Mouse (Mus musculus) liver, adult 2 months (tissue): ENCODE results near the gene Rfx1. TPM values are rescaled to one million over a fixed set of nuclear protein-coding genes. Genes with fewer than 3 reads are reported as not detected.

Source experiments
- DNase-seq: peaks from one replicate; pipeline ENCODE4 v3.0.0-alpha.2; 2011; ENCODE audit warnings: low read depth, low spot score; ENCODE audit errors: extremely low read depth
- H3K27ac ChIP-seq: fragments of 200-500 bp; replicated peaks from 2 replicates; pipeline ENCODE4 v1.5.1; 2012; ENCODE audit warnings: low read depth, mild to moderate bottlenecking, control low read depth, inconsistent platforms, low read length; ENCODE audit not compliant: insufficient read depth
- H3K27me3 ChIP-seq: fragments of 200-500 bp; 2 replicates; pipeline ENCODE4 v1.6.1; 2012; ENCODE audit warnings: mild to moderate bottlenecking, moderate library complexity, low read length, inconsistent platforms; ENCODE audit not compliant: control insufficient read depth, insufficient read depth
- H3K36me3 ChIP-seq: fragments of 200-500 bp; 2 replicates; pipeline ENCODE4 v1.6.1; 2012; ENCODE audit warnings: low read length, inconsistent platforms; ENCODE audit not compliant: control insufficient read depth, insufficient read depth
- H3K4me1 ChIP-seq: fragments of 200-500 bp; 2 replicates; pipeline ENCODE4 v1.6.1; 2011; ENCODE audit warnings: low read length; ENCODE audit not compliant: control insufficient read depth, insufficient read depth
- H3K4me3 ChIP-seq: fragments of 200-500 bp; 2 replicates; pipeline ENCODE4 v1.5.1; 2011; ENCODE audit warnings: low read depth, mild to moderate bottlenecking, control low read depth, low read length, moderate library complexity; ENCODE audit not compliant: insufficient read depth
- H3K79me2 ChIP-seq: fragments of 200-500 bp; 2 replicates; pipeline ENCODE4 v1.6.1; 2012; ENCODE audit warnings: inconsistent platforms, mild to moderate bottlenecking, low read length, moderate library complexity; ENCODE audit not compliant: control insufficient read depth, insufficient read depth
- H3K9ac ChIP-seq: fragments of 200-500 bp; 2 replicates; pipeline ENCODE4 v1.6.1; 2012; ENCODE audit warnings: low read depth, mild to moderate bottlenecking, control low read depth, inconsistent platforms, low read length
- CTCF ChIP-seq: fragments of 200-500 bp; IDR thresholded peaks from 2 replicates; pipeline ENCODE4 v1.5.1; 2011; ENCODE audit warnings: low read depth, low read length, control low read depth
- POLR2A ChIP-seq: fragments of 200-500 bp; IDR thresholded peaks from 2 replicates; pipeline ENCODE4 v1.6.1; 2011; ENCODE audit warnings: low read length, control low read depth; ENCODE audit not compliant: insufficient read depth; ENCODE audit errors: extremely low read depth
- WGBS: fragments of 180-500 bp; shearing (Covaris S2); methylation state at CpG from one replicate; pipeline ENCODE4 v1.1.7; 2018; 5-methylcytosine and 5-hydroxymethylcytosine counted together
- polyA plus RNA-seq: library from polyadenylated mRNA; depleted of rRNA; stranded (reverse); fragments of >200 nt; gene quantifications from 2 replicates; pipeline ENCODE4 v1.2.3, GENCODE M21; 2012; rRNA removed
- total RNA-seq: library from RNA; depleted of rRNA; stranded (reverse); fragments of >200 nt; gene quantifications from 2 replicates; pipeline ENCODE4 v1.2.3, GENCODE M21; 2014; rRNA removed

The Rfx1 gene
- total RNA-seq, result 1.8 and 2.6 TPM in 2 replicates
- 6.4 and 8.3 TPM in 2 replicates for polyA plus RNA-seq

DNA sequence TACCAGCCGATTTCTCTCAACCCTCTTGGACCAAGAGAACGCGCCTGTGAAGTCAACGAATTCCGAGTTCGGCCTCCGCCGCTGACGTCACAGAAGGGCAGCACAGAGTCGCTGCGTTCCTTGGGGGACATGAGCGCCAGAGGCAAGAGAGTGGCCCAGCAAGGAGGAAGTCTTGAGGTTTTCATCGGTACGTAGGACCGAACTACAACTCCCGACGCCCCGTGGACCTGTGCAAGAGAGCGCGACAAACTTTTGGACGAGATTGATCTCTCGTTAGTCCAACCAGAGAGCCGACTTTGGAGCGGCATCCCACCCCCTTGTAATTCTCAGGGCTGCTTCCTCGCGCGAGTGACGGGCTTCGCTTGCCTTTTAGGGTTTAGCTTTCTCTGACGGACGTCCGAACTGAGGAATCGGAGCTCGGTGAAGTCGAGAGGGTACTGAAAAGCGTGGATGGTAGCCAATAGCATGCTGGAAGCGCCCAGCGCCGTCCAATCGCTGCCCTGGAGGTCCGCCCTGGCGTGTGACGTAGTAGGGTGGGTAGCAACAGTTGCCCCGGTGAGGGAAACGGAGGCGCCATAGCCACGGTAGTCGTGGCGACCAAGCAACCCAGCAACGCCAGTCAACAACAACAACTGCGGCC is at the start of gene Rfx1:
Rfx1 (plus strand) TSS at position 544 of the 640 bp plus-strand sequence.
- Histone ChIP-seq H3K36me3 (no peaks in the 10 kb centered on the region), H3K79me2 (peaks cover 8% of the 10 kb centered on the region; the same call in 1 of the 2 replicates), H3K27me3 (no peaks in the 10 kb centered on the region), H3K4me3 (peak within 1 kb of the TSS; percentile 69), H3K27ac (peak within 1 kb of the TSS; percentile 65), H3K9ac (peak within 1 kb of the TSS; percentile 70), H3K4me1 (peaks cover 35% of the 10 kb centered on the region)
- no peak for TF ChIP-seq CTCF
- TF ChIP-seq POLR2A, result peak; percentile 52; the same call in 1 of the 2 replicates
- WGBS, result under 1% methylated on average over 51 of the region's 51 CpGs
- DNase-seq, result peak; percentile 100

DNA sequence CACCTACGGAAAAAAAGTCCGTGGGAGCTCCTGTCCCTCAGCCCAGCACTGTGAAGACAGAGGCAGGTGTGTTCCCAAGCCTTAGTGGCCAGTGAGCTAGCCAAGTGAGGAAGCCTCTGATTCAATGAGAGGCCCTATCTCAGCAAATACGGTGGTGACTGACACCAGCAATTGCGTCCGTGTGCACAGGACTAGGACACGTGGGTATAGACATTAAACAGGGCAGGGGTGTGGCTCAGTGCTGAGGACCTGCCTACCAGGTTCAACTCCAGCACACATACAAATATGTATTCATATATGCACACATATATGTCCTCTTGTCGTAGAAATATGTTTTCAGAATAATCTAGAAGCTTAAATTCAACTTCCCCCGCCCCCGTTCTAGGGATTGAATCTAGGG is 46.9 kb upstream of the Rfx1 start:
- Histone ChIP-seq H3K4me1 (no peaks in the 10 kb centered on the region), H3K27ac (no peak overlapping the region), H3K4me3 (no peak overlapping the region), H3K27me3 (no peaks in the 10 kb centered on the region; the same call in 1 of the 2 replicates), H3K36me3 (no peaks in the 10 kb centered on the region), H3K79me2 (no peaks in the 10 kb centered on the region), H3K9ac (no peak overlapping the region)
- 77% methylated on average over 9 of the region's 9 CpGs for WGBS
- DNase-seq, result no peak
- TF ChIP-seq CTCF, result no peak
- TF ChIP-seq POLR2A, result no peak

DNA sequence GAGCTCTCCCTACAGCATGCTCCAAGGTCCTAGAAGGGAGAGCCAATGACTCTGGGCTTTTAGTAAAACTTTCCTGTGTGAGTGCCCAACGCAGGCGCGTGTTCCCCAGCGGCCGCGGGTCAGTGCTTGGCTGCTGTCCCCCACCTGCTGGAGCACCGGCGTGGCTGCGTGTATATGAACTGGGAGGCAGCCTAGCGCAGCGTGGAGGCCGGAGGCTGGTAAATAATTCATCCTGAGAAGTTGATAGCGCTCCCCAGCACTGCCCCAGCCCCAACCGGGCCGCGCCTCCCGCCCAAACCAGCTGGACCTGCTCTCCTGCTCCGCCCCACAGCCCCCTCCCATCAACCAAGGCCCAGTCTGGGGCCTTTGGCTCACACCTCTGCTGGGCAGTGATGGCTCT is 45.5 kb upstream of the Rfx1 start, which contains the start of gene Palm3:
Palm3 (plus strand) TSS at position 376 of the 400 bp plus-strand sequence.
- TF ChIP-seq POLR2A (no peak), CTCF (no peak)
- Histone ChIP-seq H3K9ac (no peak within 1 kb of the TSS), H3K27ac (no peak within 1 kb of the TSS), H3K4me3 (no peak within 1 kb of the TSS), H3K79me2 (no peaks in the 10 kb centered on the region), H3K4me1 (no peaks in the 10 kb centered on the region), H3K27me3 (peaks cover 4% of the 10 kb centered on the region), H3K36me3 (no peaks in the 10 kb centered on the region)
- 21% methylated on average over 17 of the region's 18 CpGs for WGBS
- no peak for DNase-seq

DNA sequence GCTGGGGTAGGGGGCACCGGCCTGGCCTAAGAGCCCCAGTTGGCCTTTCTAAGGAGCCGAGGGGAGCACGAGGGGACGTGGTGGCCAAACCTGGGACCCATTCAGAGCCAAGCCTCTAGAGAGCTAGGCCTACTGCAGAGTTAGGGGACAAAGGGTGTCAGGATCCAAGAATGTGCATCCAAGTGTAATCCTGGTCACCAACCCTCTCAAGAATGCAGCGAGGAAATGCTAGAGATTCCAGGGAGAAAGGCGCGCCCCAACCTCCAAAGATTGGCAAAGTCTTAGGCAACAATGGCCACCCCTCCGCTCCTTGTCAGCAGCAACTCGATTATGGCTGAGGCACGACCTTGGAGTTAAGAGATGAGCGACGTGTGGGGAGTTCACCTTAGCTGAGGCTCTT is 45.1 kb upstream of the Rfx1 start:
- H3K36me3 ChIP-seq, result no peaks in the 10 kb centered on the region
- TF ChIP-seq POLR2A (no peak), CTCF (no peak)
- no peaks in the 10 kb centered on the region for H3K79me2 ChIP-seq
- H3K4me1 ChIP-seq, result no peaks in the 10 kb centered on the region
- DNase-seq, result no peak
- WGBS, result 45% methylated on average over 12 of the region's 12 CpGs
- peaks cover 4% of the 10 kb centered on the region for H3K27me3 ChIP-seq
- no peak overlapping the region for H3K4me3 ChIP-seq
- H3K27ac ChIP-seq, result no peak overlapping the region
- H3K9ac ChIP-seq, result no peak overlapping the region

DNA sequence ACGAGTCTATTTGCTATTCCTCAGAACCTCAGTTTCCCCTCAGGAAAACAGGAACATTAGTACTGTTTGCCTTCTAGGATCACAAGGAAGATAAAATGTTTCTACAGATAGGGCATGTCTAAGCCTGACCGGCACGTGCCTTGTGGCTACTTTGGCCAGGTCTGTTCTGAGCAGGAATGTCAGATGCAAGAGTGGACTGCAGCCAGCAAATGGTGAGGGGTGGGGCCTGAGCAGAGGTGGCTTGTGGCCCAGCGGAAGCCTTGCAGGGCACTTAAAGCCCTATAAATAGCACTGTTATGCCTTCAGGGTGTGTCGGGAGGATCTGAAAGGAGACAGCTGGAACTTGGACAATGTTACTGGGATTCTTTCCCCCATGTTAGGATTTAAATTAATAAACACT is 43.5 kb upstream of the Rfx1 start:
- Histone ChIP-seq H3K27me3 (peaks cover 4% of the 10 kb centered on the region), H3K9ac (no peak overlapping the region), H3K36me3 (no peaks in the 10 kb centered on the region), H3K27ac (no peak overlapping the region), H3K4me3 (no peak overlapping the region), H3K4me1 (no peaks in the 10 kb centered on the region), H3K79me2 (no peaks in the 10 kb centered on the region)
- no peak for DNase-seq
- TF ChIP-seq POLR2A (no peak), CTCF (no peak)
- 28% methylated on average over 5 of the region's 5 CpGs for WGBS

DNA sequence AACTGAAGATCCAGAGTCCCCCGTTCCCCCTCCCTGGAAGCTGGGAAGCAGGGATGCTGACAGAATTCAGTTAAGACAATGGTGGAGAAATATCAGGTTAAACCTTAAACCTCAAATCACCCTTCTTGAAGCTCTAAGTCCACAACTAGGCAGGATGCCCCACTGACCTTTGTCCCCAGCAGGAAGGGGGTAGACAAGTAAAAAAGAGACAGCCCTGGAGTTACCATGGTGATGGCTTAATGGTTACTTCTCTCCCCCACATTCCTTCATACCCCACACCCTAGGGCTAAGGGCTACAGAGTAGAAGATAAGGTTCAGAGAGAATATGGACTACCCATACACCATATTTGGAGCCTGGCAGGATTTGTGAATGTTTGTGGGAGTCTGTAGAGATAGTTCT is 43.0 kb upstream of the Rfx1 start:
- H3K79me2 ChIP-seq, result no peaks in the 10 kb centered on the region
- no peak overlapping the region for H3K4me3 ChIP-seq
- no peaks in the 10 kb centered on the region for H3K4me1 ChIP-seq
- no peak for TF ChIP-seq CTCF
- no peak for TF ChIP-seq POLR2A
- H3K36me3 ChIP-seq, result no peaks in the 10 kb centered on the region
- 74% methylated on average over 1 of the region's 1 CpGs for WGBS
- no peak overlapping the region for H3K27ac ChIP-seq
- no peak for DNase-seq
- H3K27me3 ChIP-seq, result peaks cover 7% of the 10 kb centered on the region
- no peak overlapping the region for H3K9ac ChIP-seq
